Mouse (Mus musculus): ENCODE results near the gene C1galt1. TPM values are rescaled to one million over a fixed set of nuclear protein-coding genes. Genes with fewer than 3 reads are reported as not detected.

C1galt1 gene
- polyA plus RNA-seq, 1 experiment from 2014 or later: 1.8 TPM

DNA sequence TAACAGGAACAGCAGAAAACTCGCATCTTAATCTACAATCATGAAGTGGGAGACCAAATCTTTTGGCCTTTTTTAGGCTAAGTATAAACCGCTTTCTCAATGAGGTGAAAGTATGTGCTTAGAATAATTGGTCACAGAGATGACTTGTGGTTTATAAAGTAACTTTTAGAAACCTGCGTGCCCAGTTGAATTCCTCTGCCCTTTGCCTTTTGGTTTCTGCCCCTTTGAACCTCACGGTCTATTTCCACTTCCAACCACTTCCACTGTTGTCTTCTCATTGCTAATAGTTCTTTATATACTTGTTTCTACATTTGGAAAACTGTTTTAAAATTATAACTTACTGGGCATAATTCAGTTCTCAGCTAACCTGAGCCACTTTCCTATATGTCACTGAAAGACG is 32.2 kb downstream of the C1galt1 start:
- 95% methylated on average over 5 of the region's 5 CpGs for WGBS
- Histone ChIP-seq H3K9me3 (no peaks in the 10 kb centered on the region), H3K27ac (no peak overlapping the region), H3K4me2 (no peak overlapping the region), H3K4me1 (no peaks in the 10 kb centered on the region), H3K27me3 (replicated peaks) (no peaks in the 10 kb centered on the region), H3K36me3 (replicated peaks) (no peaks in the 10 kb centered on the region), H3K9ac (no peak overlapping the region), H3K4me3 (no peak overlapping the region)
- no peak for ATAC-seq (replicated peaks)

GRCm38 (mm10) chr6:7881595-7882128 is 37.0 kb downstream of the C1galt1 start:
- Histone ChIP-seq H3K27ac (no peak overlapping the region), H3K4me3 (no peak overlapping the region), H3K4me1 (no peaks in the 10 kb centered on the region), H3K36me3 (replicated peaks) (no peaks in the 10 kb centered on the region), H3K9me3 (no peaks in the 10 kb centered on the region), H3K9ac (no peak overlapping the region), H3K4me2 (no peak overlapping the region), H3K27me3 (replicated peaks) (no peaks in the 10 kb centered on the region)
- no peak for ATAC-seq (replicated peaks)
- 80% methylated on average over 1 of the region's 1 CpGs for WGBS

DNA sequence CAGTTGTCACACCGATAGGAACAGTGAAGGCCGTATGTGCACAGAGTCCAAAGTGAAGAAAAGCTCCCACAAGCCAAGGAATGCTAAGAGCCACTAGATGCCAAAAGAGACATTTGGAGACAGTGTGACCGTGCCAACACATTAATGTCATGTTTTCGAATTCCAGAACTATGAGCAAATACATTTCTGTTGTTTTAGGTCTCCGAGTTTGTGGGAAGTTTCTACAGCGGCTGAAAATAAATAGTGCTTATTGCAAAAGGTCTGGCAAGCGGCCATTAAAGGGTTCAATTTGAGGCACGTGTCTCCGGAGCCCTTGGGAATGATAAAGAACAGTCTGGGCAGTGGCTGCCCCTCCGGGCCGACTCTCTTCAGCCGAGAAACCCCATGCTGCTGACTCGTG is 37.9 kb downstream of the C1galt1 start:
- Histone ChIP-seq H3K9ac (no peak overlapping the region), H3K4me3 (no peak overlapping the region), H3K36me3 (replicated peaks) (no peaks in the 10 kb centered on the region), H3K4me1 (no peaks in the 10 kb centered on the region), H3K4me2 (no peak overlapping the region), H3K27ac (no peak overlapping the region), H3K9me3 (no peaks in the 10 kb centered on the region), H3K27me3 (replicated peaks) (no peaks in the 10 kb centered on the region)
- ATAC-seq (replicated peaks): no peak
- WGBS: 85% methylated on average over 13 of the region's 13 CpGs

DNA sequence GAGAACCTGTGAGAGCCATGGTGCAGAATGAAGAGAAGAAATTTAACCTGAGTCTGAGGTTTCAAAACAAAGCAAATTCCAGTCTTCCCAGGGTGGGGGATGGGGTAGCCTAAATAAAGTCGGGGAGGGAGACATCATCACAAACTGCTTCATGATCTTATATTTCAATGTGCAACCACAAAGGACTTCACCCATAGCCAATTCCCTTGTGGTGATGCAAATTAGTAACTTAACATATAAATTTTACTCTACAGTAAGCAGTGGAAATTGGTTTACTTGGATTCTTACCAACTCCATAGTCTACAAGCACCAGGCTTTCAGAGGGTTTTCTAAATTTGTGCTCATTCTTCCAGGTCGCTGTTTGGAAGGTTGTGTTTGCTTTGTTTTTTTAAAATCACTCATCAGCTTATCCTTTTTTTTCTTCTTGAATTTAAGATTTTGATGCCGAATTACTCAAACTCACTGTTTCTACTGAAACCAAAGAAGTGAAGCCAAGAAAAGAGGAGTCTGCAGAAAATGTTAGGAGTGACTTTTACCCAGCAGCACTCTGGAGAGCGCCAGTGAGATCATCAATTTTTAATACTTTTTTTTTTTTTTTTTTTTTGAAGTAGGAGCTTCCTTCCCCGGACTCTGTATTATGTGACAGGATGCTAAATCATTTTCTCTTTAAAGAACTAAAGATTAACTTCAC is 41.5 kb downstream of the C1galt1 start:
- Histone ChIP-seq H3K27me3 (replicated peaks) (no peaks in the 10 kb centered on the region), H3K4me1 (no peaks in the 10 kb centered on the region), H3K27ac (no peak overlapping the region), H3K4me3 (no peak overlapping the region), H3K36me3 (replicated peaks) (no peaks in the 10 kb centered on the region), H3K4me2 (no peak overlapping the region), H3K9me3 (no peaks in the 10 kb centered on the region), H3K9ac (no peak overlapping the region)
- 75% methylated on average over 5 of the region's 5 CpGs for WGBS
- no peak for ATAC-seq (replicated peaks)

GRCm38 (mm10) chr6:7886685-7887004 is 42.0 kb downstream of the C1galt1 start:
- H3K9me3 ChIP-seq: no peaks in the 10 kb centered on the region
- H3K27ac ChIP-seq: no peak overlapping the region
- no peak overlapping the region for H3K9ac ChIP-seq
- H3K36me3 ChIP-seq (replicated peaks): no peaks in the 10 kb centered on the region
- ATAC-seq (replicated peaks): no peak
- no peak overlapping the region for H3K4me2 ChIP-seq
- no peak overlapping the region for H3K4me3 ChIP-seq
- H3K4me1 ChIP-seq: no peaks in the 10 kb centered on the region
- WGBS: 79% methylated on average over 2 of the region's 2 CpGs
- H3K27me3 ChIP-seq (replicated peaks): no peaks in the 10 kb centered on the region

GRCm38 (mm10) chr6:7896339-7896738 is 51.7 kb downstream of the C1galt1 start:
- no peak overlapping the region for H3K27ac ChIP-seq
- no peaks in the 10 kb centered on the region for H3K36me3 ChIP-seq (replicated peaks)
- no peaks in the 10 kb centered on the region for H3K27me3 ChIP-seq (replicated peaks)
- ATAC-seq (replicated peaks): no peak
- no peak overlapping the region for H3K4me2 ChIP-seq
- H3K9me3 ChIP-seq: no peaks in the 10 kb centered on the region
- no peak overlapping the region for H3K4me3 ChIP-seq
- H3K4me1 ChIP-seq: no peaks in the 10 kb centered on the region
- H3K9ac ChIP-seq: no peak overlapping the region
- 90% methylated on average over 5 of the region's 5 CpGs for WGBS

DNA sequence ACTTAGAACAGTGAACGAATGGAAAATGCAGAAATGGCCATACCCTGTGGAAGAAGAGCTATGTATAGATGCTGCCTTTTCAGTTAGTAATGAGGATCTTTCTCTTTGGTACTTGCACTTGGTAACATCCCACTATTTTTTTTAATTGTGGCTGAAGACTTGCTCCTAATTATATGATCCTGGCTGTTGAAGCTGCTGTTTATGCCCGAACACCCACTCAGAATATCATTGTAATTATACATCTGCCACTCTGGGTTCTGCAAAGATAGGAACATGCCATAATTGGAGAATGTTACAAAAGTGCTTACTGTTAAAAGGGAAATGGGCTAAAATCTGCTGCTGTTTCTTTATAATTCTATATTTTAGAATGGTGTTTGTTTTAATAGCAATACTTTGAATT is 67.4 kb downstream of the C1galt1 start:
- Histone ChIP-seq H3K9me3 (no peaks in the 10 kb centered on the region), H3K4me2 (no peak overlapping the region), H3K4me3 (no peak overlapping the region), H3K36me3 (replicated peaks) (no peaks in the 10 kb centered on the region), H3K4me1 (no peaks in the 10 kb centered on the region), H3K27ac (no peak overlapping the region), H3K27me3 (replicated peaks) (no peaks in the 10 kb centered on the region), H3K9ac (no peak overlapping the region)
- 71% methylated on average over 2 of the region's 2 CpGs for WGBS
- ATAC-seq (replicated peaks): no peak

Other genes starting within 250 kb of the C1galt1 start
- gene Asns, start 151.6 kb upstream of the C1galt1 start, polyA plus RNA-seq (2015; fragmentation: Nextera tagmentation; extraction: Ambion mirVana): 82.6 and 90.2 TPM in 2 replicates